Mouse (Mus musculus): ENCODE results near the gene Sh3bgrl2. TPM values are rescaled to one million over a fixed set of nuclear protein-coding genes. Genes with fewer than 3 reads are reported as not detected.

The Sh3bgrl2 gene
- polyA plus RNA-seq, 1 experiment from 2014 or later: 12.0 TPM

DNA sequence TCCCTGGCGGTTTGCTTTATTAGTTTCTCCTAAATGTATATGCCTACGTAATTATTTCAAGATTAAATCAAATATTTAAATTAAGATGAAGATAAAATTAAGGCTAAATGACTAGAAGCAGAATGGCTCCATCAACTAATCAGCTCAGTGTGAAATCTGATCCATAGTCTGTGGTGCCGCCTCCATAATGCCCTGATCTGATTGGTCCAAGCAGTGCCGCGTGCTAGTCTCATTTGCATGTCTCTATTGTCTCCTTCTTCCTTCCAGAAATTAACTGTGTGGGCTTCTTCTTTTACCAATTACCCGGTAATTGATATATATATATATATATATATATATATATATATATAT is 109.5 kb downstream of the Sh3bgrl2 start:
- Histone ChIP-seq H3K9me3 (replicated peaks) (no peaks in the 10 kb centered on the region), H3K4me1 (replicated peaks) (no peaks in the 10 kb centered on the region), H3K27me3 (no peaks in the 10 kb centered on the region), H3K4me2 (no peak overlapping the region), H3K27ac (replicated peaks) (no peak overlapping the region), H3K4me3 (replicated peaks) (no peak overlapping the region), H3K36me3 (replicated peaks) (no peaks in the 10 kb centered on the region), H3K9ac (no peak overlapping the region)
- WGBS (ENCODE audit: insufficient replicate concordance): 56% methylated on average over 6 of the region's 6 CpGs
- ATAC-seq (ENCODE audit: insufficient read depth): no peak

DNA sequence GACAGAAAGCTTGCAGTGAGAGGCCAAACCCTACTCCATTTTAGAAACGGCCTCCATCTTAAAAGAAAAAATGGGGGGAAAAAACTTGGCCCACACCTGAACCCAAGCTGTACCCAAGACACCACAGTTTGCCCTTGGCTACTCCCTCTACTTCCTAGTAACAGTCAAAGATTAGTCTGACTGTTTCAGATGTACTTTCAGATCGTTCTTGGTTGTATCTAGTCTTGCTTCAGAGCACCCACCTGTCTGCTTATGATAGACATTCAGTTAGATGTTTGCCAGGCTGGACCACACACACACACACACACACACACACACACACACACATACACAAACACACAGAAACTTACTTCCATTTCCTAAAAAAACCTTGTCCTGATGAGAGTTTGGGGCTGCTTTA is 111.0 kb downstream of the Sh3bgrl2 start:
- H3K27ac ChIP-seq (replicated peaks): no peak overlapping the region

DNA sequence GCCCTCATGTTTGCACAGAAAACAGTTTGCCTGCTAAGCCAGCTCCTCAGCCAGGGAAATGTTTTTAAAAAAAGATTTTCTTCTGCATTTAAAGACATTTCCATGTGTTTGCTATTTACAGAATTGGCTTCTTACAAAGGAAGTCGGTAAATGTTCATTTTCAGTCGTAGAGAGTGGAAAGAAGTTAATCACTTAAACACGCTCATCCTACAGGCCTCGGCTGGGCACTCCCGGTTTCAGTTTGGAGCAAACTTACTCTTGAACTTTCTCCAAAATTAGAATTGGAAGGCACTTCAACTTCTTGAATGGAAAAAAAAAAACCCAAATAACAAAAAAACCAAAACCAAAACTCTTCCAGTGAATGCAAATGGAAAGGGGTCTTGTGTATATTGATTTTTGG is 113.7 kb downstream of the Sh3bgrl2 start:
- Histone ChIP-seq H3K27me3 (no peaks in the 10 kb centered on the region), H3K9me3 (replicated peaks) (no peaks in the 10 kb centered on the region), H3K4me1 (replicated peaks) (no peaks in the 10 kb centered on the region), H3K4me2 (no peak overlapping the region), H3K36me3 (replicated peaks) (no peaks in the 10 kb centered on the region), H3K4me3 (replicated peaks) (no peak overlapping the region), H3K27ac (replicated peaks) (no peak overlapping the region), H3K9ac (no peak overlapping the region)
- 66% methylated on average over 5 of the region's 5 CpGs for WGBS (ENCODE audit: insufficient replicate concordance)
- ATAC-seq (ENCODE audit: insufficient read depth): no peak

More for the DNA sequence above, 111.0 kb downstream of the Sh3bgrl2 start:
- Histone ChIP-seq H3K36me3 (replicated peaks) (no peaks in the 10 kb centered on the region), H3K4me2 (no peak overlapping the region), H3K27me3 (no peaks in the 10 kb centered on the region), H3K9me3 (replicated peaks) (no peaks in the 10 kb centered on the region), H3K4me3 (replicated peaks) (no peak overlapping the region), H3K9ac (no peak overlapping the region), H3K4me1 (replicated peaks) (no peaks in the 10 kb centered on the region)
- WGBS (ENCODE audit: insufficient replicate concordance): 56% methylated on average over 2 of the region's 2 CpGs
- ATAC-seq (ENCODE audit: insufficient read depth): no peak

DNA sequence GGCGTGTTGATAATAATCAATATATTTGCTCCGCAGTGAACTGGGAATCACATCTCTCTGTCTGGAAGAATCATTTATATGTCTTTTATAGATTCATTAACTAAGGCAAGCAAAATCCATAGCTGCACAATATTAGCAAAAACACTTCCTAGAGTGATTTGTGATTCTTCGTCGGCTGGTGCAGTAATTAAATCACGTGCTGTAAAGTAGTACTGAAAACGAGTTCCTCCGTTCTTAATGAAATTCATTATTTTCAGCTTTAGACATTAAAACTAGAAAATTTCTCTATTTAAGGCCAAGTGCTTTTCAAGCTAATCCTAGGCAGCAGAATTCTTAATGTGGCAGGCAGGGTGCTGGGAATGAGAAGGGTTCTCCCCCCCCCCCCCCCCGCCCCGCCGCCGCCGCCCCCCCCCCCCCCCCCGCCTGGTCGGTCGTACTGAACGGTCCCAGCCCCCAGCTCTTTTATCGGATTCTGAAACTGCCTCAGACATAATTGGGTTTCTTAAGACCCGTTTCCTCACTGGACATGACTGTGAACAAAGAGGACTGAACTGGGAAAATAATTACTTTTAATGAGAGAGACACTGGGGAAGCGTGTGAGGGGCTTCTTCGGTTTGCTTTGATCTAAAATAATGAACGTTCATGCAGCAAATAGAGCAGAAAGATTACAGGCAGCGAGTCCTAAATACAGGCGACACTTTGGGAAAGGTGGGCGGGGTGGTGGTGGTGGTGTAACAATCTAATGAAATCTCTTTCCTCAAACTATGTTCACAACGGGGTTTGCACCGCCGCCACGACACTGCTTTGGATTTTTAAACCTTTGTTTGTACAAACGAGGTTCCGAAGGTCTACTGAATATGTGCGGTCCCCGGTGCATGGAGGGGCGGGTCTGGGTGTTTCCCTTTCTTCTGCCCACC is 116.1 kb downstream of the Sh3bgrl2 start:
- Histone ChIP-seq H3K36me3 (replicated peaks) (no peaks in the 10 kb centered on the region), H3K27me3 (no peaks in the 10 kb centered on the region), H3K27ac (replicated peaks) (no peak overlapping the region), H3K4me1 (replicated peaks) (no peaks in the 10 kb centered on the region), H3K4me2 (peak overlapping the region; percentile 45), H3K4me3 (replicated peaks) (no peak overlapping the region), H3K9me3 (replicated peaks) (no peaks in the 10 kb centered on the region), H3K9ac (no peak overlapping the region)
- 32% methylated on average over 25 of the region's 33 CpGs for WGBS (ENCODE audit: insufficient replicate concordance)
- no peak for ATAC-seq (ENCODE audit: insufficient read depth)

DNA sequence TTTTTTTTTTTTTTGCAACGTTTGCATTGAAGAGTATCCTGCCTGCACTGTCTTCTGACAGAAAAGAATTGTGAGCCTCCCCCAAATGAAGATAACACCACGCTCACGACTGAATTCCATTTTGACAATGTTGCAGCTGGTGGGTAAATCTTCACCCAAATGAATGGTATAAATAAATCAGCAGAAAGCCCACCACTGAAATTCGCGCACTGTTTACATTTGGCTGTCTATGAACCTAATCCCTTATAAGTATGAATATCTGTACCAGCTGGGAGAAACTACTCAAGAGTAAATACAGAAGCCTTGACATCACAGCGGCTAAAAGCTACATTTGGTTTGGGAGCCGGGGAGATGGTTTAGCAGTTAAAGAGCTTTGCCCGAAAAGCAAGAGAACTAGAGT is 116.8 kb downstream of the Sh3bgrl2 start:
- 52% methylated on average over 8 of the region's 8 CpGs for WGBS (ENCODE audit: insufficient replicate concordance)
- Histone ChIP-seq H3K4me2 (0 out of 2 replicates have a peak overlapping the region, but pooled peaks have one; percentile 45), H3K9me3 (replicated peaks) (no peaks in the 10 kb centered on the region), H3K4me3 (replicated peaks) (no peak overlapping the region), H3K27ac (replicated peaks) (no peak overlapping the region), H3K9ac (no peak overlapping the region), H3K27me3 (no peaks in the 10 kb centered on the region), H3K36me3 (replicated peaks) (no peaks in the 10 kb centered on the region), H3K4me1 (replicated peaks) (no peaks in the 10 kb centered on the region)
- no peak for ATAC-seq (ENCODE audit: insufficient read depth)

DNA sequence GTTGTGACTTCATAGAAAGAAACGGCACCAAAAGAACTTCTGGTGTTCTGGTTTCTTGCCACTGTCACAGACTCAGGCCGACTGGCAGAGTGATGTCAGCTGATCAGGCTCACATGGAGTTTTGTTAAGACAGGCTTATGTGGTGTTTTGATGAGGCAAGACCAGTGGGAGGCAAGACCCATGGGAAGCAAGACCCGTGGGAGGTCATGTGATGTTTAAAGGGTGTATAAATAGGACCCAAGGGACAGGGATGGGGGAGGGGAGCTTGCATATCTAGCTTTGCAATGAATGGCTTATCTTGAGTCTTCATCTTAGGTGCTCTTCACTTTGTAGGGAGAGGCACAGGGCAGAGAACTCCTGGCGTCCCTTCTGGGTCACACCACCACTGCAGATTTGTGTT is 118.9 kb downstream of the Sh3bgrl2 start:
- WGBS (ENCODE audit: insufficient replicate concordance): 41% methylated on average over 4 of the region's 4 CpGs
- Histone ChIP-seq H3K36me3 (replicated peaks) (no peaks in the 10 kb centered on the region), H3K27ac (replicated peaks) (no peak overlapping the region), H3K9ac (no peak overlapping the region), H3K4me1 (replicated peaks) (no peaks in the 10 kb centered on the region), H3K27me3 (no peaks in the 10 kb centered on the region), H3K4me2 (no peak overlapping the region), H3K4me3 (replicated peaks) (no peak overlapping the region), H3K9me3 (replicated peaks) (no peaks in the 10 kb centered on the region)
- no peak for ATAC-seq (ENCODE audit: insufficient read depth)

DNA sequence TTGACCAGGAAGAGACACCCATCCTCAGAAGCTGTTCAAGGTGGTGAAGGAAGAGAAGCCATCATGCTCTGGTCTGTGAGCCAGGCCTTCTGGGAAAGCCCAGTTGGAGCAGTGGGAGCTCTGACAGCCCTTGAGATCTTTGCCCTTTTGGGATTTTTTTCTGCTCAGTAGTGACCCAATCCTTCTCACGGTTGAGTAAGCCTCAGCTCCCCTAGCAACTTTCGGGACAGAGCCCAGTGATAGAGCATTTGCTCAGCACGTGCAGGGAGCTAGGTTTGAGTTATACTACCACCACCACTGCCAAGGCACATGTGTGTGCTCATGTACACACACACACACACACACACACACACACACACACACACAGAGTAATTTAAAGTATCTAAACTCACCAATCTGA is 131.5 kb downstream of the Sh3bgrl2 start:
- Histone ChIP-seq H3K9me3 (replicated peaks) (no peaks in the 10 kb centered on the region), H3K27me3 (no peaks in the 10 kb centered on the region), H3K4me3 (replicated peaks) (no peak overlapping the region), H3K36me3 (replicated peaks) (no peaks in the 10 kb centered on the region), H3K4me1 (replicated peaks) (no peaks in the 10 kb centered on the region), H3K9ac (no peak overlapping the region), H3K4me2 (no peak overlapping the region), H3K27ac (replicated peaks) (no peak overlapping the region)
- WGBS (ENCODE audit: insufficient replicate concordance): 56% methylated on average over 3 of the region's 3 CpGs
- ATAC-seq (ENCODE audit: insufficient read depth): no peak

DNA sequence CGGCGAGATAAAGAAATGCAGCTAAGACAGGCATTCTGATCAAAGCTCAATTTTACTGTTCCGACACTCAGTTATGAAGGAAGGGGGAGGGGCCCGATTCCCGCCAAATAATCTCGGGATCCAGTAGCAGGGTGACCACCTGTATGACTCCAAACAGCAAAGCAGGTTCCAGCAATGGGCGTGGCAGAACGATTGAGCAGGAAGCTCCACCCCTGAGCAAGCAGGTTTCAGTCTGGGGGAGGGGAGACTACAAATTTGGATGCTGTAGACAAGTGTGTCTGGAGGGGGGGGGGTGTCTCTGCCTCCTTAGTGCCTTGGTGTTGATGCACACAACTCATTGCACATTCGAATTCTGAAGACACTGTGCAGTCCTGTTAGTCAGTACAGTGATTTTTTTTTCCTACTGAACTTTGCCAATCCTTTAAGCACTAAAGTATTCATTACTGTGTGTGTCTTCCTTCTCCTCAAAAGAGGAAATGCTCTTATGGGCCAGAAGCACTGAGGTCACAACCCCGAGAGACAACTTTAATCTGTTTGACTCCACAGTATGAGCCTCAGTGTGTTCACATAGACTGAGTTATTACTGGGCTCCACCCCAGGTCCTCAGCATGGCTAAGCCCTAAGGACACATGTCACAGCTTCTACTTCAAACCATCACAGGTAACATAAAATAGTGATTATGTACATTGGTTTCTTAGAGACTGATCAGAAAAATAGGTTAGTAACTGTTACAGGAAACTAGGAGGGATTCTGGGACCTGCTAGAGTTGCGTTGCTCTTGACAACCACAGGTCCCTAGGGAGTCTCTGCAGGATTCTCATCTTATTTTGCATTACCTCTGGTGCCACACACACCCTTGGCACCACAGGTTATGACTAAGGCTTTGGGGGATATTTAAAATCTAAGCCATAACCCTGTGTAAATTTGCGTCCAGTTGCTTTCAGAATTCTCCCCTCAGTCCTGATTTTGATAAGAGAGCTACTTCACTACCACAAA is 133.8 kb downstream of the Sh3bgrl2 start:
- 47% methylated on average over 12 of the region's 12 CpGs for WGBS (ENCODE audit: insufficient replicate concordance)
- H3K9ac ChIP-seq: no peak overlapping the region
- ATAC-seq (ENCODE audit: insufficient read depth): no peak; the same call in 1 of the 2 replicates
- no peaks in the 10 kb centered on the region for H3K36me3 ChIP-seq (replicated peaks)
- H3K9me3 ChIP-seq (replicated peaks): no peaks in the 10 kb centered on the region
- no peak overlapping the region for H3K4me3 ChIP-seq (replicated peaks)
- peaks cover 8% of the 10 kb centered on the region; the same call in 1 of the 2 replicates for H3K27me3 ChIP-seq
- no peak overlapping the region for H3K27ac ChIP-seq (replicated peaks)
- H3K4me2 ChIP-seq: no peak overlapping the region
- H3K4me1 ChIP-seq (replicated peaks): no peaks in the 10 kb centered on the region

DNA sequence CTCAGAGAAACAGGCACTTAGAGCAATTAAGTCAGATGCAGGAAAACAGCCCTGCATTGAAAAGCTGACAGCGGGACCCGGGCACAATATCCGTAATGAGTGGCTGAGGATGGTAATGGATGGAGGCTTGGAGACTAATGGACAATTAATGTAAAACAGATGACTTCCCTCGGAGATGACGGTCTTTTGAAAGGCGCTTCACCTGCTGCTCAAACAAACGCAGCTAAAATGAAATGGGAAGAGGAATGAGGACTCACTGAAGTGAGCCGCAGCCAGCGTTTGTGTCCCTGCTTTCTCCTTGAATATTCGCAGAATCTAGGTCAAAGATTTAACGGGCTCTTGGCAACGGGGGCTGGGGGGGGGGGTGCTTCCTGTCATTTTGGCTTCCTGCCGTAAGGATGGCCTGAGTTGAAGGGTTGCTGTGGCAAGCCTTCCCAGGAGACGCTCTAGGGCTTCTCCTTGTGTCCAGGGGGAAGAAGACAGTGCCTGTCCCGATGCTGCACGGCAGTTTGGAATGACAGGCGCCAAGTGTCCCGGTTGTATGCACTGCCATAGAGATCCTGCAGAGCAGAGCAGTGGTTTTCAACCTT is 138.5 kb downstream of the Sh3bgrl2 start:
- peaks cover 8% of the 10 kb centered on the region; the same call in 1 of the 2 replicates for H3K27me3 ChIP-seq

DNA sequence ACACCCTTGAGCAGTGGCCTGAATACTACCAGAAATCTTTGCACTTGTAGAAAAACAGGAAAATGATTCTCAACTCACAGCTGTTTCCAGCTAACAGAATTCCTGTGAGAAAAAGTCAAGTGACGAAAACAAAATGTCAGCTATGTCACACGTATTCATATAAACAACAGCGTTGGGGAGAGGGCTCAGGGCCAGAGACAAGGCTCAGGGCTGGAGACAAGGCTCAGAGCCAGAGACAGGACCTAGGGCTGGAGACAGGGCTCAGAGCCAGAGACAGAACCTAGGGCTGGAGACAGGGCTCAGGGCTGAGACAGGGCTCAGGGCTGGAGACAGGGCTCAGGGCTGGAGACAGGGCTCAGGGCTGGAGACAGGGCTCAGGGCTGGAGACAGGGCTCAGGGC is 139.8 kb downstream of the Sh3bgrl2 start:
- no peaks in the 10 kb centered on the region for H3K36me3 ChIP-seq (replicated peaks)
- WGBS (ENCODE audit: insufficient replicate concordance): 45% methylated on average over 3 of the region's 3 CpGs

More for the DNA sequence above, 138.5 kb downstream of the Sh3bgrl2 start:
- no peak overlapping the region for H3K4me2 ChIP-seq
- no peak overlapping the region for H3K9ac ChIP-seq
- H3K4me1 ChIP-seq (replicated peaks): no peaks in the 10 kb centered on the region
- H3K27ac ChIP-seq (replicated peaks): no peak overlapping the region
- no peak overlapping the region for H3K4me3 ChIP-seq (replicated peaks)
- ATAC-seq (ENCODE audit: insufficient read depth): no peak
- no peaks in the 10 kb centered on the region for H3K36me3 ChIP-seq (replicated peaks)
- 25% methylated on average over 18 of the region's 18 CpGs for WGBS (ENCODE audit: insufficient replicate concordance)
- no peaks in the 10 kb centered on the region for H3K9me3 ChIP-seq (replicated peaks)

More for the DNA sequence above, 139.8 kb downstream of the Sh3bgrl2 start:
- no peak overlapping the region for H3K4me2 ChIP-seq
- H3K9ac ChIP-seq: no peak overlapping the region
- peaks cover 8% of the 10 kb centered on the region; the same call in 1 of the 2 replicates for H3K27me3 ChIP-seq
- no peak overlapping the region for H3K27ac ChIP-seq (replicated peaks)
- no peaks in the 10 kb centered on the region for H3K9me3 ChIP-seq (replicated peaks)
- no peak for ATAC-seq (ENCODE audit: insufficient read depth)
- no peaks in the 10 kb centered on the region for H3K4me1 ChIP-seq (replicated peaks)
- no peak overlapping the region for H3K4me3 ChIP-seq (replicated peaks)
